Mouse (Mus musculus): ENCODE measurements at regions not wholly inside any gene's neighbourhood (a gene's known extent, or its start where the extent isn't known, plus 50 kb on each side); places are given as distances from the start of the nearest gene placed in this dataset.
"Not testable (repeated sequence)": the region's sequence is repeated elsewhere in the genome, so short reads cannot be mapped to it uniquely, and the experiment has no call there.

- intact Hi-C loops (cut with DNase I) = no loop called here
- Histone ChIP-seq H3K27ac (no peak overlapping the region; the same call in 1 of the 2 replicates), H3K4me3 (no peak overlapping the region)
- TF ChIP-seq CTCF (IDR thresholded peaks at IDR 0.05) = no peak
- no peak for DNase-seq (ENCODE audit: extremely low spot score in 1 of 2, low spot score in 2 of 2)
Measured at GRCm38 (mm10) chr7:111897016-111897415, 117.2 kb upstream of the Galnt18 start.

- intact Hi-C loops (cut with DNase I) = no loop called here
- peak overlapping the region; percentile 21; the same call in 1 of the 2 replicates for H3K27ac ChIP-seq
- H3K4me3 ChIP-seq = no peak overlapping the region
- peak; percentile 69 to 73 for DNase-seq (ENCODE audit: extremely low spot score in 1 of 2, low spot score in 2 of 2)
- no peak for TF ChIP-seq CTCF (IDR thresholded peaks at IDR 0.05)
Measured at GRCm38 (mm10) chr7:111896255-111896654, 116.5 kb upstream of the Galnt18 start.

DNA sequence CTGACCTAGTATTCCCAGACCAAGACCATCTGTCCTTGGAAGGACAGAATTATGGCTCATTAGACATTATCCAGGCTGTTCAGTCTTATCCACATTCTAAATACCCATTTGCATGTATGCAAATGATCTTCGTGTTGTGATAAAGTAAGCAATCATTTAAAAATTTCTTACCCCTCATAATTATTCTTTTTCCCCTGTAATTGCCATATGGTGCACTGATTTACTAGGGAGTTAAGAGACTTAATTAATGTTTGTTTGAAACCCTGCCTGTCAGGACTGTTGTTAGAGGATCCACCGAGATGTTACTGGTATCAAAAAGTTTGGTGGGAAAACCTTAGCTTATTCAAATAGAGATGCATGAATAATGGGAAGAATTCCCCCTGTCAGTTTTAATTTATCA, 103.2 kb upstream of the Galnt18 start:
- intact Hi-C loops (cut with DNase I) = no loop called here
- DNase-seq (ENCODE audit: extremely low spot score in 1 of 2, low spot score in 2 of 2) = no peak
- no peak overlapping the region for H3K4me3 ChIP-seq
- TF ChIP-seq CTCF (IDR thresholded peaks at IDR 0.05) = no peak
- no peak overlapping the region for H3K27ac ChIP-seq

DNA sequence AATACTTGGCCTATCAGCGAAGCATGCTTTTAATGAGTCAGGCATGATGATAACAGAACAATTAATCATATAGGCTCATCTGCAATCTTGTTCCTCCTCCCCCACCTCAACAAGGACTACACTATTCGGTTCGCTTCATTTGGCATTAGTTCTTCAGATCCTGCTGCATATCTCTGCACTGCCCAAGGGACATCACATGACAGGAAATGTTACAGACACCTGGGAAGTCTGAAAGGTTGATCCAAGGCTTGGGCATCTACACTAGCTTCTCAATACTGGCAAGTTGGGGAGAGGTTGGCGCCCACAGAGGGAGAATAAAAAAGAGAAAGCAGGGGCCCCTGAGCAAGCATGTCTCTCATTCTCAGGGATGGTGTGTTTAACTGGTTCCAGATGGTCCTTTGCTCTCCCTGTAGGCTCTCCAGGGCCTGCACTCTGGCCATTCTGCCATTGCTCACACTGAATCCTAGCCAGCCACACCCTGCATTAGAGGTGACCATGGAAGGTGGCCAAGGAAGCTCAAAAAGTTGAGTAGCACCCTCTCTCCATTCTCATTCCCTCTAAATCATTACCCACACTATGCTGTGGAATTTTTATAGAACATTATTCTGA, 100.4 kb upstream of the Galnt18 start:
- Histone ChIP-seq H3K4me3 (no peak overlapping the region), H3K27ac (no peak overlapping the region)
- no peak for TF ChIP-seq CTCF (IDR thresholded peaks at IDR 0.05)
- intact Hi-C loops (cut with DNase I) = no loop called here
- no peak for DNase-seq (ENCODE audit: extremely low spot score in 1 of 2, low spot score in 2 of 2)

DNA sequence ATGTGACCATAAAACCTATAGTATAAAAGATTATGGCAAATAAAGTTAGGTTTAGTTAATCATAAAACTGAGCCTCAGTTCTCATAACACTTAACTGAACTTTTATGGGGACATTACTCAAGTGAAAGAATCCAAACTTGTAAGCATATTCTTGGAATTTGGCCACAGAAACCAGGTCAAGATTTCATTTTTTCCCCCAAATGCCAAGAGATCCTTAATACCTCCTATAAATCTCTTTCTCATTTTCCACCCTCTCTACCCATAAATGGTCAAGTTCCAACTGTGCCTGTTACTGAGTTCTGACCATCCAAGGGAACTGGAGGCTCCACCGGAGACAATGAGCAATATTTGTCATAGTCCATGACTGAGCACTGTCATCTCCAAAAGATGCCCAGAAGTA, 97.8 kb upstream of the Galnt18 start:
- intact Hi-C loops (cut with DNase I) = no loop called here
- H3K27ac ChIP-seq = no peak overlapping the region
- no peak overlapping the region for H3K4me3 ChIP-seq
- no peak for TF ChIP-seq CTCF (IDR thresholded peaks at IDR 0.05)
- DNase-seq (ENCODE audit: extremely low spot score in 1 of 2, low spot score in 2 of 2) = no peak

DNA sequence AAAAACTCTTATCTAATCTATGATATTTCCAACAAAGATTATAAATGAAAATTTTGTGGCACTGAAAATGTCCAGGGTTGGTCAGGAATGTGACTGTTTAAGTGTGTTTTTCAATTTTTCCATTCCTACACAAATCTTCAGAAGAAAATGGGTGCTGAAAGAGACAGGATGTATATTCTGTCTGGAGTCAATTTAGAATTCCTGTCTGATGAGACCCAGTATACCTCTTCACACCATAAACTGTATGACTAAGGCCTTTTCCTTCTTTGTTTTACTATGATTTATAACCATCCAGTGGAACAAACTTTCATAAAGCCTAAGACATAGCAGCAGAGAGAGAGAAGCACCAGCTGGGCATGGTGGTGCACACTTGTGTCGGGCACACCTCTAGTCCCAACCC, 96.2 kb upstream of the Galnt18 start:
- intact Hi-C loops (cut with DNase I) = no loop called here
- Histone ChIP-seq H3K4me3 (no peak overlapping the region), H3K27ac (no peak overlapping the region)
- DNase-seq (ENCODE audit: extremely low spot score in 1 of 2, low spot score in 2 of 2) = no peak
- TF ChIP-seq CTCF (IDR thresholded peaks at IDR 0.05) = no peak

DNA sequence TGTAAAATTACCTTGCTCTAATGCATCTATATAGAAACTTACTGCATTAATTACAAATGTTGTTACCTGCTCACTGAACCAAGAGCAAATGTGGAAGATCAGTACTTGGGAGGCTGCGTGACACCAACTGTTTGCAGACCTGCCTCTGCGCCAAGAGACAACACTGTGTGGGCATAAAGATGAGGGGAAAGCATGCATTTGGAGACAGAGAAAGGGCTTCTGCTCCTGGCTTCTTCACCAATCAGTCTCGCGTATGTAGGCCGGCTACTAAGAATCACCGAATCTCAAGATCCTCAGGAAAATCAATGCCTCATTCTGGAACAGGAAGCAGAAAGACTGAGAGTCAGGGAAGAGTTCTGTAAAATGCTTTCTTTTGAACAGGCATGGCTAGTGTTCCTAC, 89.6 kb upstream of the Galnt18 start:
- intact Hi-C loops (cut with DNase I) = no loop called here
- Histone ChIP-seq H3K4me3 (no peak overlapping the region), H3K27ac (peak overlapping the region; percentile 40; the same call in 1 of the 2 replicates)
- no peak for TF ChIP-seq CTCF (IDR thresholded peaks at IDR 0.05)
- DNase-seq (ENCODE audit: extremely low spot score in 1 of 2, low spot score in 2 of 2) = no peak

DNA sequence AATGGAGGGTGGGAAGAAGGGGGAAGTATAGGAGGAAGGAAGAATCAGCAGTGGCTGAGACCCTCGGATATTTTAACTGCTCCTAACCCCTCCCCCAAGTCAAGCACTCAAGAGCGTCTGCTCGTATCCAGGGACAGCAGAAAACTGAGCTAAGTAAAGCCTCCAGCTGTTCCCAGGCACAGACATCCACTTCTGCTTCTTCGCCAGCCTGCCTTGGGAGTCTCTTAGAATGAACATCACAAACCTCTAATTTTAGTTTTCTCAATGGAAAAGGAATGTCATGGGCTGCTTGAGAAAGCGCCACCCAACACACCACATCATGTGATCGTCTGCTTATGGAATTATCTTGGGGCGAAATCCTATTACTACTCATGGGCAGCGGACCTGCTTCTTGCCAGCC, 83.3 kb upstream of the Galnt18 start:
- DNase-seq (ENCODE audit: extremely low spot score in 1 of 2, low spot score in 2 of 2) = no peak
- intact Hi-C loops (cut with DNase I) = loop anchor here (5.0 kb wide), 1 partner anchor 81 kb away; no protein-coding TSS in a partner anchor
- H3K4me3 ChIP-seq = no peak overlapping the region
- no peak for TF ChIP-seq CTCF (IDR thresholded peaks at IDR 0.05)
- H3K27ac ChIP-seq = no peak overlapping the region

DNA sequence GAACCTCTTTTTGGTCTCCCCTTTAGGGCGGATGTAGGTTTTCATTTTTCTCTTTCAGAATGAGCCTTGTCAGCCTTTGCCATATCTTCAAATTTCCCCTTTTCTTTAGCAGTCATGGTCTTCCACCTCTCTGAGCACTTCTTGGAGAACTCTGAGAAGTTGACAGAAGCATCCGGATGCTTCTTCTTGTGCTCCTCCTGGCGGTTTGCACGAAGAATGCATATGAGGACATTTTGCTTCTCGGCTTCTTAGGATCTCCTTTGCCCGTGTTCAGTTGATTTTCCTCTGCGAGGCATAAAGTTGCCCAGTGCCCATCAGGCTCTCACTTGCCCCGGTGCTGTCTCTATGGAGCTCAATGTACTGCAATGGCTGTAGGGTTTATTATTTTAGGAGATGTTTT, 78.5 kb upstream of the Galnt18 start:
- intact Hi-C loops (cut with DNase I); DNase-seq (ENCODE audit: extremely low spot score in 1 of 2, low spot score in 2 of 2); H3K4me3 ChIP-seq; H3K27ac ChIP-seq: not testable (repeated sequence)

- H3K27ac ChIP-seq = no peak overlapping the region
- no peak for DNase-seq (ENCODE audit: extremely low spot score in 1 of 2, low spot score in 2 of 2)
- intact Hi-C loops (cut with DNase I) = no loop called here
- TF ChIP-seq CTCF (IDR thresholded peaks at IDR 0.05) = no peak
- H3K4me3 ChIP-seq = no peak overlapping the region
Measured at GRCm38 (mm10) chr7:111856977-111857376, 77.2 kb upstream of the Galnt18 start.

- no peak for DNase-seq (ENCODE audit: extremely low spot score in 1 of 2, low spot score in 2 of 2)
- intact Hi-C loops (cut with DNase I) = no loop called here
- TF ChIP-seq CTCF (IDR thresholded peaks at IDR 0.05) = no peak
- Histone ChIP-seq H3K27ac (no peak overlapping the region), H3K4me3 (no peak overlapping the region)
Measured at GRCm38 (mm10) chr7:111855309-111855708, 75.5 kb upstream of the Galnt18 start.

DNA sequence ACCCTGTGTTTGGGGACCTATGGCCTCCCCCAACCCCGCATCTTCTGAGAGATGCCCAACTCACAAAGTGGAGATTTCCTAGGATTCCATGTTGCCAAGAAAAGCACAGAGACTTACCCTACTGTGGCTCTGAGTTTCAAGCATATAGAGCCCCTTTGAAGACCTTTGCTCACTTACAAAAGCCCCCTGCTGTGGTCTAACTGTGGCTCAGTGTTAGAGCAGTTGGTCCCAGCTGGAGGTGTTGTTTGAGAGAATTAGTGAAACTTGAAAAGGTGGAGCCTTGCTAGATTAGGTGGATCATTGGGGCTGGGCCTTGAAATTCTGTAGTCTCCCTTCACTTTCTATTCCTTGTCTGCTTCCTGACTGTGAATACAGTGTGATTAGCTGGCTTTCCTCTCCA, 66.6 kb upstream of the Galnt18 start:
- intact Hi-C loops (cut with DNase I) = no loop called here
- no peak for DNase-seq (ENCODE audit: extremely low spot score in 1 of 2, low spot score in 2 of 2)
- TF ChIP-seq CTCF (IDR thresholded peaks at IDR 0.05) = no peak

GRCm38 (mm10) chr7:111843715-111844114, 63.9 kb upstream of the Galnt18 start:
- no peak overlapping the region for H3K4me3 ChIP-seq

More for the DNA sequence above, 66.6 kb upstream of the Galnt18 start:
- no peak overlapping the region for H3K27ac ChIP-seq
- H3K4me3 ChIP-seq = no peak overlapping the region

More at GRCm38 (mm10) chr7:111843715-111844114, 63.9 kb upstream of the Galnt18 start:
- DNase-seq (ENCODE audit: extremely low spot score in 1 of 2, low spot score in 2 of 2) = no peak
- TF ChIP-seq CTCF (IDR thresholded peaks at IDR 0.05) = no peak
- intact Hi-C loops (cut with DNase I) = no loop called here
- H3K27ac ChIP-seq = no peak overlapping the region
